Mouse (Mus musculus) ES-Bruce4 (cell line): Measurements from ENCODE around the gene Exo5. TPM values are rescaled to one million over a fixed set of nuclear protein-coding genes. Genes with fewer than 3 reads are reported as not detected.

Experiments
- H3K27ac ChIP-seq: 2 replicates; pipeline ENCODE4 v1.5.1; 2012; ENCODE audit warnings: low read length, inconsistent platforms; ENCODE audit not compliant: insufficient read depth
- H3K27me3 ChIP-seq: 2 replicates; pipeline ENCODE4 v1.6.1; 2012; ENCODE audit warnings: mild to moderate bottlenecking, low read length, inconsistent platforms; ENCODE audit not compliant: control insufficient read depth, poor library complexity, insufficient read depth, severe bottlenecking
- H3K36me3 ChIP-seq: 2 replicates; pipeline ENCODE4 v1.6.1; 2012; ENCODE audit warnings: inconsistent platforms, mild to moderate bottlenecking, low read length, moderate library complexity; ENCODE audit not compliant: control insufficient read depth, poor library complexity, insufficient read depth, severe bottlenecking
- H3K4me1 ChIP-seq: one replicate; pipeline ENCODE4 v1.8.1; 2011; ENCODE audit warnings: low read length; ENCODE audit not compliant: control insufficient read depth, insufficient read depth
- H3K4me3 ChIP-seq: 2 replicates; pipeline ENCODE4 v1.5.1; 2011; ENCODE audit warnings: low read depth, mild to moderate bottlenecking, low read length
- H3K9ac ChIP-seq: 2 replicates; pipeline ENCODE4 v1.6.1; 2012; ENCODE audit warnings: low read depth, mild to moderate bottlenecking, inconsistent platforms; ENCODE audit not compliant: poor library complexity, severe bottlenecking
- H3K9me3 ChIP-seq: replicated peaks from 2 replicates; pipeline ENCODE4 v1.6.1; 2012; ENCODE audit warnings: mild to moderate bottlenecking, low read length, inconsistent platforms; ENCODE audit not compliant: control insufficient read depth, poor library complexity, insufficient read depth, severe bottlenecking
- CTCF ChIP-seq: IDR thresholded peaks from one replicate; pipeline ENCODE4 v1.8.1; 2011; ENCODE audit warnings: low read depth, low read length
- EP300 ChIP-seq: IDR thresholded peaks from 2 replicates; pipeline ENCODE4 v1.6.1; 2011; ENCODE audit warnings: low read depth, low read length; ENCODE audit not compliant: insufficient read depth
- POLR2A ChIP-seq: IDR thresholded peaks from one replicate; pipeline ENCODE4 v1.8.1; 2011; ENCODE audit warnings: low read length; ENCODE audit not compliant: insufficient read depth
- polyA plus RNA-seq: library from polyadenylated mRNA; stranded (reverse); fragments of >200 nt; gene quantifications from 2 replicates; pipeline ENCODE4 v1.2.4, GENCODE M21; 2011; ENCODE audit warnings: low read depth; ENCODE audit not compliant: missing spikeins, insufficient read depth, insufficient read length

Gene Exo5
- polyA plus RNA-seq, 1 experiment = 17.0 TPM

DNA sequence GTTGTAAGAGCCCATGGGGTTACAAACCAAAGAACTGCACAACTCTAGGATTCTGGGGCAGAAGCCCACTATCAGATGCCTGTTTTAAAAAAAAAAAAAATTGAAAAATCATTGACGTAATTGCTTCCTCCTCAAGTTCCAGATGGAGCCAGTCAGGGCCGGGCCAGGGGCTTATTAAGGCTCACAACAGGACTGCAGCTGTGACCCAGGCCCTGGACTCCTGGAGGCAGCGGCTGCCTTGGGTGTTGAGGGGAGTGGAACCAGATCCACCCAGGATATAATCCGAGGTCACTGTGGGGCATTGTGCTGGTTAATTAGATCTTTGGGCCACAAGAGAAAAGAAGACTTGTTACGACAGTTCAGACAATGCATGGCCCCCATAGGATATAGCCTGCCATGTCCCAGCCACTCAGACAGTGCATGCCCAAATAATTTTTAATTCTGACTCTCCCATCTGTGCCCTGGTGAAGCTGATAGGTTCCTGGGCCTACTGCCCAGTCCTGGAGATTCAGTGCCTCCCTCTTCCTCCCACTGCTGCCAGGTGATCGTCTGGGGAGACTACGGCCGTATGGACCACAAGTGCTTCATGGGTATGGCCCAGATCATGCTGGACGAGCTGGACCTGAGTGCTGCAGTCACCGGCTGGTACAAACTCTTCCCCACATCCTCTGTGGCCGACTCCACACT, 33.9 kb downstream of the Exo5 start:
- Histone ChIP-seq H3K27me3 (no peaks in the 10 kb centered on the region), H3K36me3 (no peaks in the 10 kb centered on the region), H3K4me3 (no peak overlapping the region), H3K9ac (no peak overlapping the region), H3K27ac (no peak overlapping the region), H3K9me3 (no peaks in the 10 kb centered on the region), H3K4me1 (no peaks in the 10 kb centered on the region)
- TF ChIP-seq POLR2A = no peak
- no peak for TF ChIP-seq CTCF
- no peak for TF ChIP-seq EP300

DNA sequence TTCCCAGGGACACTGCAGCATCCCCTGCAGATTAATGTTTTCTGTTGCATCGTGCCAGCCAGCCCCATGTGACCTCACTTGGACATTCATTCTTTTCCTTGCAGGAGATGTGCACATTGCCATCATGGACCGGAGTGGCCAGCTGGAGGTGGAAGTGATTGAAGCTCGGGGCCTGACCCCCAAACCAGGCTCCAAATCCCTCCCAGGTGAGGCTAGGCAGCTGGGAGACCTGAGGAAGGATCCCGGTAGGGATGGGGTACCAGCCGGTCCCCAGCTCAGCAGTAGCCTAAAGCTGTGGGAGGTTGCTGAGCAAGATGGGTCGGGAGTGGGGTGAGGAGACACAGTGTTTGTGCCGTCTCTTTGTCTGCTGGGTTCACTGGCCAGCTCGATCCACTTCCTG, 35.9 kb downstream of the Exo5 start:
- no peak for TF ChIP-seq EP300
- no peak for TF ChIP-seq CTCF
- TF ChIP-seq POLR2A = no peak
- H3K9me3 ChIP-seq = no peaks in the 10 kb centered on the region
- no peaks in the 10 kb centered on the region for H3K4me1 ChIP-seq
- H3K27me3 ChIP-seq = no peaks in the 10 kb centered on the region
- no peak overlapping the region for H3K27ac ChIP-seq
- no peak overlapping the region for H3K4me3 ChIP-seq
- H3K36me3 ChIP-seq = no peaks in the 10 kb centered on the region
- H3K9ac ChIP-seq = no peak overlapping the region

DNA sequence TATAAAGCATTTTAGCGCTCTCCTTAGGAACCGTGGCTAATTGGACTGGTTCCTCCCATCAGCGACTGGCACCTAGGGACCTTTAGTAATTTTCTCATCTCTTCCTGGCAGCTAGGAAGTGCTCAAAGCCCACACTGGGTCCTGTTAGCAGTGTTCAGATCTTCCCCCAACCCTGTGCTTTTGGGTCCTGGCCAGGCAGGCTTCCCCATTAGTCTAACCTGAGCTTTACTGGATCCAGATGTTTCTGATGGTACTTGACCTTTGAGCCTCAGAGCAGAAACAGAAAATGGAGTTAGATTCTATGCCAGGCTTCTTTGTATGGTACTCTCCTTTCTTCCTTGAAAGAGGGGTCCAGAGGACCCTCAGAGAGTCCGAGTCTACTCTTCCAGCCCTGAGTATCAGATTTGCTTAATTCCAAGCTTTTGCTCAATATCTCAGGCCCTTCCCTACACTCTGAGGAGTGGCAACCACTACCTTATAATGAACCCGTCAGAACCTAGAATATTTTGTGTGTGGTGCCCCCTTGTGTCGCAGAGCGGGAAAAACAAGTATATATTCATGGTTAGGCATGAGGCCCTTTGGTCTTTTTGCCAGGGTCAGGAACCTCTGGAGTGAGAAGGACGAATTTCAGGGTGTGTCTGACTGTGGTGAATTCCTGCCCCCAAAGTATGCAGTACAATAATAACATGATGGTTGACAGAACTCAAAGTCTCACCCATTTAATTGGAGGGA, 37.3 kb downstream of the Exo5 start:
- TF ChIP-seq POLR2A = no peak
- no peak for TF ChIP-seq CTCF
- no peak for TF ChIP-seq EP300
- H3K27me3 ChIP-seq = no peaks in the 10 kb centered on the region
- no peaks in the 10 kb centered on the region for H3K4me1 ChIP-seq
- no peaks in the 10 kb centered on the region for H3K9me3 ChIP-seq
- H3K9ac ChIP-seq = no peak overlapping the region
- no peak overlapping the region for H3K4me3 ChIP-seq
- no peak overlapping the region for H3K27ac ChIP-seq
- H3K36me3 ChIP-seq = no peaks in the 10 kb centered on the region

- Histone ChIP-seq H3K4me3 (no peak overlapping the region), H3K9me3 (no peaks in the 10 kb centered on the region), H3K9ac (no peak overlapping the region), H3K27me3 (no peaks in the 10 kb centered on the region), H3K36me3 (no peaks in the 10 kb centered on the region), H3K27ac (no peak overlapping the region), H3K4me1 (no peaks in the 10 kb centered on the region)
- TF ChIP-seq EP300 = no peak
- TF ChIP-seq CTCF = no peak
- no peak for TF ChIP-seq POLR2A
Observed at GRCm38 (mm10) chr4:120886811-120887210, 38.0 kb downstream of the Exo5 start.

DNA sequence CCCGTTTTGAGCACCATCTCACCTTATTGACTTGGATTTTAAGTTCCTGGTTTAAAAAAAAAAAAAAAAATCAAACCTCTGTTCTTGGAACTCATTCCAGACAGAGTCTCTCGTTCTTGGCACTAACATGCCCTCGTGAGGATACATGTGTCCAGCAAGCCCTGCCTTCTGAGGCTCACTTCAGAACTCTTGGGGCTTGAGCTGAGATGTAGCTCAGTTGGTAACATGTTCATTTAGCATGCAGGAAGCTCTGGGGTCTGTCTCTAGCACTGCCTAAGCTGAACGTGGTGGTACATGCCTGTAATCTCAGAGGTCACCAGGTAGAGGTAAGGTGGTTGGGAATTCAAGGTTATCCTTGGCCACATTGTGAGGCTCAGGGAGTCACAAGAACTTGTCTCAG, 38.7 kb downstream of the Exo5 start:
- Histone ChIP-seq H3K27me3 (no peaks in the 10 kb centered on the region), H3K36me3 (no peaks in the 10 kb centered on the region), H3K9me3 (no peaks in the 10 kb centered on the region), H3K27ac (no peak overlapping the region), H3K4me3 (no peak overlapping the region), H3K4me1 (no peaks in the 10 kb centered on the region), H3K9ac (no peak overlapping the region)
- TF ChIP-seq EP300 = no peak
- TF ChIP-seq CTCF = no peak
- TF ChIP-seq POLR2A = no peak

DNA sequence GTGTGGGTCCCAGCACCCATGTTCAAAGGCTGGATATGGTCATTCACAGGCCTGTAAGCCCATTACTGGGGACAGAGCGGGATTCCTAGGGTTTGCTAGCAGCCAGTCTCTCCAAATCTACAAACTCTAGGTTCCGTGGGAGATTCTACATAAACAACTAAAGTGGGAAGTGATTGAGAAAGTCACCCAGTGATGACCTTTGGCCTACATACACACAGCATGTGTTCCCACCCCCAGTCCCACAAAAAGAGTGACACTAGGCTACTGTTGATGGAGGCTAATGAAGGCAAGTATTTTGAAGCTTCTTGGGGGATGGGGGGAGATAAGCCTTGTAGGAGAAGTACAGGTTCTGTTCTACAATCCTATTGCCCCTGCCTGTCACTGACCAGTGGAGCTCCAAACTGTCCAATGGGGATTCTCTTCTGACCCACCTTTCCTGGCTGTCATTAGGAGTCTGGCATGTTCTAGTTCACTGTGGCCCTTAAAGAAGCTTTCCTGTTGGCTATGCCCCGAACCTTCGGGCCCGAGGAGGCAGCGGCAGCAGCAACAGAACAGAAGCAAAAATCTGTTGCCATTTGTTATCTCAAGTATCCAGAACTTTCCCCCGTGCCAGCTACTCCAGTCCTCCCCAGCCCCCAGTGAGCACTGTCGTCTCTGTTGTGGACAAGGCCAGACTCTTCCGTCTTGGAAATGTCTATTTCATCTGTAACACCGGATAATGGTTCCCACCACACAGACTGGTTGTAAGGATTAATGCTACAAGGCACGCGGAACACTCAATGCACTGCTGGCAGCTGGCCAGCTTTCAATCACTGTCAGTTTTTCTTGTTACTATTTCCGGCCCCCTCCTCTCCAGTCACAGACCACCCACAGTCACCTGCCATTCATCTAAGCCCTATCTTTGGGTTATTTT, 39.4 kb downstream of the Exo5 start:
- Histone ChIP-seq H3K9ac (no peak overlapping the region), H3K27ac (no peak overlapping the region), H3K4me3 (no peak overlapping the region), H3K4me1 (no peaks in the 10 kb centered on the region), H3K27me3 (no peaks in the 10 kb centered on the region), H3K9me3 (no peaks in the 10 kb centered on the region), H3K36me3 (no peaks in the 10 kb centered on the region)
- TF ChIP-seq CTCF (no peak), EP300 (no peak), POLR2A (no peak)
